Mouse (Mus musculus) ES-Bruce4 (cell line): ENCODE results near the gene Parp3.

Experiments used
- CTCF ChIP-seq: IDR thresholded peaks from one replicate; pipeline ENCODE4 v1.8.1; 2011; ENCODE audit warnings: low read depth, low read length
- EP300 ChIP-seq: IDR thresholded peaks from 2 replicates; pipeline ENCODE4 v1.6.1; 2011; ENCODE audit warnings: low read depth, low read length; ENCODE audit not compliant: insufficient read depth
- POLR2A ChIP-seq: IDR thresholded peaks from one replicate; pipeline ENCODE4 v1.8.1; 2011; ENCODE audit warnings: low read length; ENCODE audit not compliant: insufficient read depth

DNA sequence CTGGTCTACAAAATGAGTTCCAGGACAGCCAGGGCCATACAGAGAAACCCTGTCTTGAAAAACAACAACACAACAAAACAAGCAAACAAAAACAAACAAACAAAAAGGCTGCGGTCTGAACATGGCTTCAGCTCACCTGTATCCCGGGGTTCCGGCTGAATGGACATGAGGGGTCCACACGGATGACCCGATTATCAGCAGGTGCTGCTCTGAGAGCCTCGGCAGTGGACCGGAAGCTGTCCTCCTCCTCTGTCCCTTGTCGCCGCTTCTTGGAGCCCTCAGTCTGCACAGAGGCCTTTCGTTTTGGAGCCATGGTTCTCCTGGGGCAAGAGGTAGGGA, 1.1 kb downstream of the Parp3 start, which contains the start of gene Rrp9:
- no peak for TF ChIP-seq CTCF
- TF ChIP-seq POLR2A, result no peak
- TF ChIP-seq EP300, result no peak
